Mouse (Mus musculus) naive thymus-derived CD4-positive, alpha-beta T cell, adult 2 months (primary cell): ENCODE measurements around the gene Cep152.

ENCODE experiments used
- DNase-seq: peaks from one replicate; pipeline ENCODE4 v3.0.0-alpha.2; 2011; ENCODE audit warnings: low read depth

Gene Cep152

GRCm38 (mm10) chr2:125555830-125556229 is 69.1 kb downstream of the Cep152 start:
- no peak for DNase-seq

- no peak for DNase-seq
Observed at GRCm38 (mm10) chr2:125548806-125549578, 75.9 kb downstream of the Cep152 start.

- DNase-seq: no peak
Observed at GRCm38 (mm10) chr2:125544986-125545385, 79.9 kb downstream of the Cep152 start.

GRCm38 (mm10) chr2:125543646-125544045 is 81.3 kb downstream of the Cep152 start:
- no peak for DNase-seq

GRCm38 (mm10) chr2:125541451-125541850 is 83.5 kb downstream of the Cep152 start:
- DNase-seq: no peak

- DNase-seq: no peak
Observed at GRCm38 (mm10) chr2:125540579-125540978, 84.3 kb downstream of the Cep152 start.

GRCm38 (mm10) chr2:125539640-125540039 is 85.3 kb downstream of the Cep152 start:
- DNase-seq: no peak

GRCm38 (mm10) chr2:125530665-125531064 is 94.2 kb downstream of the Cep152 start:
- no peak for DNase-seq

- no peak for DNase-seq
Observed at GRCm38 (mm10) chr2:125526566-125526965, 98.3 kb downstream of the Cep152 start.

GRCm38 (mm10) chr2:125525484-125525883 is 99.4 kb downstream of the Cep152 start:
- DNase-seq: no peak

- DNase-seq: no peak
Observed at GRCm38 (mm10) chr2:125516594-125516993, 108.3 kb downstream of the Cep152 start.

- no peak for DNase-seq
Observed at GRCm38 (mm10) chr2:125515291-125516057, 109.4 kb downstream of the Cep152 start.

- DNase-seq: no peak
Observed at GRCm38 (mm10) chr2:125514391-125514790, 110.5 kb downstream of the Cep152 start.
